Mouse (Mus musculus): Measurements from ENCODE around the gene Bsg. TPM values are rescaled to one million over a fixed set of nuclear protein-coding genes. Genes with fewer than 3 reads are reported as not detected.

Gene Bsg
- polyA plus RNA-seq, 1 experiment, result 1,268 TPM

DNA sequence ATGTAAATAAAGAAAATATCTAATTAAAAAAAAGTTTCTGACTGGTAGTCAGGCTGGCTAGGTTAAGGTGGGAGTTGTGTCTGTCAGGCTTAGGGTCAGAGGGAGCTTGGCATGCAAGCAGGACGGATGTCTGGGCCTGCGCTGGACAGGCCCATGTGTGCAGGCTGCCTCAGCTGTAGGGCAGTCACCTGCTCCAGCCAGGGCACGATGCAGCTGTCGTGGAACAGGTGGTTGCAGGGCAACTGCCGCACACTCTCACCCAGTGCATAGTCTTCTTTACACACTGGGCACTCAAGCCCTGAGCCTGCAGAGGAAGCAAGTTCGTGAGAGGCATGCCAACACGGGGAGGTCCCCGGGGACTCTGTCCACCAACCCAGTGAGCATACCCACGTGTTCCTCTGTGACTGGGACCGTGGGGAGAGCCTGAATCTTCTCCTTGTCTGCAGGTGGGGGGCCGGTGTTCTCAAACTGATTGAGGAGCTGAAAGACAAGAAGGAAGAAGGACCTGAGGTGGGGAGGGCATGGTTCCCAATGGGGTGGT lies 56.4 kb downstream of the Bsg start:
- Histone ChIP-seq H3K27me3 (ENCODE audit: control insufficient read depth, insufficient read depth, insufficient read length) (no peaks in the 10 kb centered on the region), H3K4me3 (no peak overlapping the region), H3K79me2 (ENCODE audit: control insufficient read depth, insufficient read depth) (peaks cover 36% of the 10 kb centered on the region), H3K36me3 (ENCODE audit: control insufficient read depth, insufficient read depth) (peaks cover 20% of the 10 kb centered on the region), H3K4me2 (ENCODE audit: low read depth) (no peak overlapping the region), H3ac (ENCODE audit: control insufficient read depth, insufficient read length) (no peak overlapping the region)
- TF ChIP-seq REST (IDR thresholded peaks at IDR 0.05; ENCODE audit: insufficient read depth, insufficient read length) (no peak), MAX (IDR thresholded peaks at IDR 0.05; ENCODE audit: low read depth) (no peak), USF1 (IDR thresholded peaks at IDR 0.05; ENCODE audit: low read depth) (no peak), MYOD1 (IDR thresholded peaks at IDR 0.05; ENCODE audit: control insufficient read depth in 1 of 3, insufficient read length in 2 of 3, low read depth in 2 of 3) (peak in 2 of 3 experiments; percentile 100), SRF (IDR thresholded peaks at IDR 0.05; ENCODE audit: control insufficient read depth, insufficient read length, low read depth) (no peak), E2F4 (IDR thresholded peaks at IDR 0.05; ENCODE audit: insufficient read depth) (no peak), POLR2A (IDR thresholded peaks at IDR 0.05; ENCODE audit: insufficient read length, low read depth) (no peak), TCF3 (IDR thresholded peaks at IDR 0.05; ENCODE audit: insufficient read length, low read depth) (peak; percentile 100), MYOG (IDR thresholded peaks at IDR 0.05; ENCODE audit: control insufficient read depth in 1 of 3, insufficient read depth in 1 of 3, insufficient read length in 2 of 3, low read depth in 2 of 3) (peak; percentile 93 to 100 (median 100)), CEBPB (IDR thresholded peaks at IDR 0.05; ENCODE audit: insufficient read depth, poor library complexity, severe bottlenecking) (no peak), POLR2AphosphoS2 (IDR thresholded peaks at IDR 0.05; ENCODE audit: insufficient read length, low read depth) (peak; percentile 10), TCF12 (IDR thresholded peaks at IDR 0.05; ENCODE audit: insufficient read depth, poor library complexity, severe bottlenecking) (peak; percentile 99)

Other genes with a start within 250 kb of the Bsg start
- not detected for gene Vmn2r83, start 235.8 kb upstream of the Bsg start, polyA plus RNA-seq (2012; fragmentation: generic; extraction: Trizol)
- 68.7 TPM for gene Plpp2, start 170.7 kb upstream of the Bsg start, polyA plus RNA-seq (2012; fragmentation: generic; extraction: Trizol)
- gene Mier2, start 149.3 kb upstream of the Bsg start, polyA plus RNA-seq (2012; fragmentation: generic; extraction: Trizol), result 26.6 TPM
- not detected for gene Theg, start 117.2 kb upstream of the Bsg start, polyA plus RNA-seq (2012; fragmentation: generic; extraction: Trizol)
- 0.01 TPM for gene C2cd4c, start 90.5 kb upstream of the Bsg start, polyA plus RNA-seq (2012; fragmentation: generic; extraction: Trizol)
- 2.3 TPM for gene Shc2, start 66.6 kb upstream of the Bsg start, polyA plus RNA-seq (2012; fragmentation: generic; extraction: Trizol)
- gene Odf3l2, start 58.8 kb upstream of the Bsg start, polyA plus RNA-seq (2012; fragmentation: generic; extraction: Trizol), result not detected
- gene Madcam1, start 39.9 kb upstream of the Bsg start, polyA plus RNA-seq (2012; fragmentation: generic; extraction: Trizol), result not detected
- 80.2 TPM for gene Tpgs1, start 35.1 kb upstream of the Bsg start, polyA plus RNA-seq (2012; fragmentation: generic; extraction: Trizol)
- gene Cdc34, start 22.3 kb upstream of the Bsg start, polyA plus RNA-seq (2012; fragmentation: generic; extraction: Trizol), result 299 TPM
- gene Gzmm, start 15.5 kb upstream of the Bsg start, polyA plus RNA-seq (2012; fragmentation: generic; extraction: Trizol), result 0.71 TPM
- 0.35 TPM for gene Hcn2, start 12.1 kb downstream of the Bsg start, polyA plus RNA-seq (2012; fragmentation: generic; extraction: Trizol)
- 82.3 TPM for gene Polrmt, start 42.1 kb downstream of the Bsg start, polyA plus RNA-seq (2012; fragmentation: generic; extraction: Trizol)
- 0.26 TPM for gene Fgf22, start 50.6 kb downstream of the Bsg start, polyA plus RNA-seq (2012; fragmentation: generic; extraction: Trizol)
- gene Rnf126, start 62.5 kb downstream of the Bsg start, polyA plus RNA-seq (2012; fragmentation: generic; extraction: Trizol), result 91.3 TPM
- 28.9 TPM for gene Fstl3, start 72.8 kb downstream of the Bsg start, polyA plus RNA-seq (2012; fragmentation: generic; extraction: Trizol)
- gene Prss57, start 86.5 kb downstream of the Bsg start, polyA plus RNA-seq (2012; fragmentation: generic; extraction: Trizol), result 0.07 TPM
- gene Palm, start 89.1 kb downstream of the Bsg start, polyA plus RNA-seq (2012; fragmentation: generic; extraction: Trizol), result 70.0 TPM
- gene Misp, start 116.5 kb downstream of the Bsg start, polyA plus RNA-seq (2012; fragmentation: generic; extraction: Trizol), result 0.06 TPM
- 158 TPM for gene Ptbp1, start 149.9 kb downstream of the Bsg start, polyA plus RNA-seq (2012; fragmentation: generic; extraction: Trizol)
- gene Prtn3, start 170.0 kb downstream of the Bsg start, polyA plus RNA-seq (2012; fragmentation: generic; extraction: Trizol), result 0.22 TPM
- 5.4 TPM for gene Plppr3, start 170.1 kb downstream of the Bsg start, polyA plus RNA-seq (2012; fragmentation: generic; extraction: Trizol)
- not detected for gene Elane, start 181.8 kb downstream of the Bsg start, polyA plus RNA-seq (2012; fragmentation: generic; extraction: Trizol)
- not detected for gene Cfd, start 186.4 kb downstream of the Bsg start, polyA plus RNA-seq (2012; fragmentation: generic; extraction: Trizol)
- gene Med16, start 204.4 kb downstream of the Bsg start, polyA plus RNA-seq (2012; fragmentation: generic; extraction: Trizol), result 31.4 TPM
- not detected for gene Gm26602, start 206.4 kb downstream of the Bsg start, polyA plus RNA-seq (2012; fragmentation: generic; extraction: Trizol)
- 0.59 TPM for gene Kiss1r, start 212.5 kb downstream of the Bsg start, polyA plus RNA-seq (2012; fragmentation: generic; extraction: Trizol)
- 69.0 TPM for gene R3hdm4, start 216.7 kb downstream of the Bsg start, polyA plus RNA-seq (2012; fragmentation: generic; extraction: Trizol)
- 1.2 TPM for gene Arid3a, start 222.6 kb downstream of the Bsg start, polyA plus RNA-seq (2012; fragmentation: generic; extraction: Trizol)